Mouse (Mus musculus): ENCODE results near the gene Nkx1-1.

Gene Nkx1-1

DNA sequence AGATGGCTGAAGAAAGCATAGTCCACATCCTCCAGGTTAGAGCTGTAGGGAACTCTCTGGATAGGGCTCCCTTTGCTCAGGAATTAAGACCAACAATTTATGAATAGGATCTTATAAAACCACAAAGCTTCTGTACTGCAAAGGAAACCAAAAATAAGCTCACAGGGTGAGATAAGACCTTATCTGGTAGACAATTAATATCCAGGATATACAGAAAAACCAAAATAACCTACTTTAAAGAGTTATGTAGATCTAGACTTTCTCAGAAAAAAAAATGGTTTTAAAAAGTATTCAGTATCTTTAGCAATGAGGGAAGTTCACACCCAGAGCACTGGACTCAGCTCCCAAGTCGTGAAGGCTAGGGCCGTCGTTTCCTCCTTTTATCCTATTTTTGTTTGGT, 13.5 kb downstream of the Nkx1-1 start:
- no peak for DNase-seq (ENCODE audit: low read depth, low spot score)

DNA sequence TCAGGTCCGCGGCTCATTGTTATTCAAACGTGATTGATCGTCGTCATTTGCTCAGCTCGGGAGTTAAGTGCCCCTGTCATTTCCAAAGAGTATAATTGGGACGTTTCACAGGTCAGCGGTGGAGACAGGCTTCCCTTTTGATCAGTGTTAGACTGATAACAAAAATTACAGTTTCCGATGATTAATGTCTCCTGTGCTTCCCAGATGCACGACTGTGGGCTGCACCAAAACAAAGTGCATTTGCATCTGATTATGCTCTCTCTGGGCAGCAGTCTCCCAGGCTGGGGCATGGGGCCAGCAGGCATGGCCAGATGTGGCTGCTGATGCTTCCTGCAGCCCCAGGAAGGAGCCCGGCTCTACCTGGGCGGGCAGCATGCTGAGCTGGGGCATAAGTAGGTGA, 33.0 kb downstream of the Nkx1-1 start:
- no peak for DNase-seq (ENCODE audit: low read depth, low spot score)

DNA sequence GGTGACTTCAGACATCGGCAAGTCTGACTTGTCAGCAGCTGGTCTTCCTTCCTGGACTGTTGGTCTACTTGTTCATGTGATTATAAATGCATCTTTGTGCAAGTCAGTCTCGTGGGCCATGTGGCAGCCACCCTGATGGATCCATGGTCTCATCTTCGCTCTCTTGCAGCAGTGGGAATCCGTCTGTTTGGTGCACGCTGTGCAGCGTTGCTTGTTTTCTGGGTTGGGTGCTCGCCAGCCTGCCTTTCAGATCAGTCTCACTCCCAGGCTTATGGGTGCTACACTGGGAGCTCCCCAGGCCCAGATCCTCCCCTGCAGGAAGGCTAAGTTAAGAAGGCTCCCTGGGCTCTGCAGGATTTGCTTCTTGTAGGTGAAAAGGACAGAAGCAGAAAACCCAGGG, 36.9 kb downstream of the Nkx1-1 start:
- no peak for DNase-seq (ENCODE audit: low read depth, low spot score)

DNA sequence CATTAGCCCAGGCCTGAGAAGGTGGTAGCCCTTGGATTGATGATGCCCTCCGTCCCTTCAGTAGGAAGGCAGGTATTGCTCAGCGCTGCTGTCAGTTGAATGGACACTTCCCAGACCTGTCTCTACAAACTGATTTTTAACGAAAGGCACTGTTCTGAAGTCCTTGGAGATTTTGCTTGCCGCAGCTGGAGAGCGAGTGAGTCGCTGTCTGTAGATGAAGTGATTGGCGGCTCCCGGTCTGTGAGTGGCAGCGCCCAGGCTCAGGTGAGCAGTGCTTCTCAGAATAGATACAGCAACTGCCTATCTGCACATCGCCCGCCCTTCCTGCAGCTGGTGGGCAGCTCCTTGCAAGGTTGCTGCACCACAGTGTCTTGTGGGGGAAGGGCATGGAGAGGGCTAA, 38.1 kb downstream of the Nkx1-1 start:
- DNase-seq (ENCODE audit: low read depth, low spot score), result no peak

DNA sequence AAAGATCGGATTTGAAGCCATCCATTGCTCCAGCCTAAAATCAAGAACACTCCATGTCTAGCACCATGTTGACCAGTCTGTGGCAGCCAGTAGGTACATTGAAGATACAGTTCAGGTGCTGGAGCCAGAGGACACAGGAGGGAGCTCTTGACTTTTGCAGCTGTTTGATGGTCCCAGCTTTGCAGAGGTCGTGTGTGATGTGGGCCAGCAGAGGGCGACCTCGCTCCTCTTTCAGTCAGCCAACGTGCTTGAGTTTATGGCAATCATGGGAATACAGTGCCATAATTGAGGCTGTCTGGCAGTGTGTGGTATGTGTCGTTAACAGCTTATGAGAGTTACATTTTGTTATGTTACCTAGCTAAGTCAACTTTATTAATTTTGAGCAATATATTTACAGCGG, 40.0 kb downstream of the Nkx1-1 start:
- DNase-seq (ENCODE audit: low read depth, low spot score), result peak; percentile 87

DNA sequence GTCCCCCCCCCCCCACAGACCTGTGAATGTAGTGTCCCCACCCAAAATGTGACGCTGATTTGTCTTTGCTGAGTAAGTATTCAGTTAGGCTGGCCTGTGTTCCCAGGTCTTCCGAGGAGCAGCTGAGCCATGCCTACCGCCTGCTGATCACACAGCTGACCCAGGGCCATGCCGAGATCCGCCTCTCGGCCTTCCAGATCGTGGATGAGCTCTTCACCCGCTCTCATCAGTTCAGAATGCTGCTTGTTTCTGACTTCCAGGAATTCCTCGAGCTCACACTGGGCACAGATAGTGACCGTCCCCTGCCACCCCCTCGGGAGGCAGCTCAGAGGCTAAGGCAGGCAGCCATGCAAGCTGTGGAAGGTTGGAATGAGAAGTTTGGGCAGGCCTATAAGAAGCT, 46.2 kb downstream of the Nkx1-1 start:
- DNase-seq (ENCODE audit: low read depth, low spot score), result no peak

Data from CD4-positive, CD25-positive, alpha-beta regulatory T cell, adult 2 months (primary cell).